Mouse (Mus musculus) stomach, postnatal 0 days (tissue): ENCODE data around the gene Tpk1.

Experiments
- CTCF ChIP-seq: IDR thresholded peaks from 2 replicates; pipeline ENCODE4 v1.5.1; 2016; ENCODE audit warnings: antibody characterized with exemption, low read depth, mild to moderate bottlenecking, moderate library complexity
- EP300 ChIP-seq: optimal IDR thresholded peaks from 2 replicates; pipeline ENCODE3; 2016; ENCODE audit warnings: antibody characterized with exemption

DNA sequence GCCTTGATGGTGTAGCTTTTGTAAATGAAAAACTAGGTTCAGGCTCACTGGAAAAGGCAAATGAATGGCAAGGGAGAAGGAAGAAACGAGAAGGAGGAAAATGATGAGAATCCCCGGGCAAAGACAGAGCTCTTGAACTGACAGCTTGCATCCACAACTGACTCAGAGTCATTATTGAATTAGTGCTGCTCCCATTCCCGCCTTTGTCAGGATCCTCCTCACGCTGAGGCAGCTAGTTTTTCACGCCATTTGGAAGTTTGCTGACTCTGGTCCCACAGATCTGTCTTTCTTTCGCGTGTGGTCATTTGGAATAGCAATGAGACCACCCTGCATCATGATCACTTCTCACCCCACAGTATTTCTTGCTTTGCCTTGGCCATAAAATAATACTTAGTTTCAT lies 187.3 kb downstream of the Tpk1 start:
- TF ChIP-seq CTCF (no peak), EP300 (no peak)
